Mouse (Mus musculus): Measurements from ENCODE around the gene Rab3c. TPM values are rescaled to one million over a fixed set of nuclear protein-coding genes. Genes with fewer than 3 reads are reported as not detected.

Rab3c gene
- polyA plus RNA-seq, 1 experiment: 1.6 TPM

- no peak for DNase-seq (ENCODE audit: low read depth)
Measured at GRCm38 (mm10) chr13:110190039-110190438, 90.8 kb downstream of the Rab3c start.

- no peak for DNase-seq (ENCODE audit: low read depth)
Measured at GRCm38 (mm10) chr13:110184963-110185685, 95.7 kb downstream of the Rab3c start.

GRCm38 (mm10) chr13:110175651-110176050 is 105.1 kb downstream of the Rab3c start:
- no peak for DNase-seq (ENCODE audit: low read depth)

GRCm38 (mm10) chr13:110169669-110170068 is 111.1 kb downstream of the Rab3c start:
- DNase-seq (ENCODE audit: low read depth): no peak

GRCm38 (mm10) chr13:110169152-110169551 is 111.6 kb downstream of the Rab3c start:
- no peak for DNase-seq (ENCODE audit: low read depth)

- DNase-seq (ENCODE audit: low read depth): peak; percentile 5
Measured at GRCm38 (mm10) chr13:110168570-110168969, 112.2 kb downstream of the Rab3c start.

- DNase-seq (ENCODE audit: low read depth): no peak
Measured at GRCm38 (mm10) chr13:110166622-110167330, 114.0 kb downstream of the Rab3c start.

GRCm38 (mm10) chr13:110159980-110160379 is 120.8 kb downstream of the Rab3c start:
- DNase-seq (ENCODE audit: low read depth): no peak

- DNase-seq (ENCODE audit: low read depth): no peak
Measured at GRCm38 (mm10) chr13:110158588-110159519, 121.9 kb downstream of the Rab3c start.

- no peak for DNase-seq (ENCODE audit: low read depth)
Measured at GRCm38 (mm10) chr13:110145545-110145944, 135.3 kb downstream of the Rab3c start.

- DNase-seq (ENCODE audit: low read depth): no peak
Measured at GRCm38 (mm10) chr13:110145019-110145418, 135.8 kb downstream of the Rab3c start.

GRCm38 (mm10) chr13:110139339-110139738 is 141.5 kb downstream of the Rab3c start:
- no peak for DNase-seq (ENCODE audit: low read depth)

- no peak for DNase-seq (ENCODE audit: low read depth)
Measured at GRCm38 (mm10) chr13:110138644-110139043, 142.2 kb downstream of the Rab3c start.

GRCm38 (mm10) chr13:110127613-110128258 is 153.1 kb downstream of the Rab3c start:
- DNase-seq (ENCODE audit: low read depth): no peak

- no peak for DNase-seq (ENCODE audit: low read depth)
Measured at GRCm38 (mm10) chr13:110122825-110123224, 158.0 kb downstream of the Rab3c start.

- DNase-seq (ENCODE audit: low read depth): no peak
Measured at GRCm38 (mm10) chr13:110116892-110117291, 163.9 kb downstream of the Rab3c start.

GRCm38 (mm10) chr13:110116316-110116715 is 164.5 kb downstream of the Rab3c start:
- no peak for DNase-seq (ENCODE audit: low read depth)

GRCm38 (mm10) chr13:110114870-110115645 is 165.7 kb downstream of the Rab3c start:
- DNase-seq (ENCODE audit: low read depth): no peak

- DNase-seq (ENCODE audit: low read depth): peak; percentile 57
Measured at GRCm38 (mm10) chr13:110113711-110114110, 167.1 kb downstream of the Rab3c start.

- no peak for DNase-seq (ENCODE audit: low read depth)
Measured at GRCm38 (mm10) chr13:110097424-110098050, 183.3 kb downstream of the Rab3c start.
